Mouse (Mus musculus) E14TG2a.4 (cell line): ENCODE data around the gene Tbc1d22a.

Source experiments
- CTCF ChIP-seq: conservative IDR thresholded peaks from 2 replicates; pipeline ENCODE4 v1.5.1; 2014; ENCODE audit warnings: low read length
- POU5F1 ChIP-seq: IDR thresholded peaks from 2 replicates; pipeline ENCODE4 v1.6.1; 2014; ENCODE audit warnings: low read length, borderline replicate concordance

- no peak for TF ChIP-seq CTCF
- no peak for TF ChIP-seq POU5F1
Measured at GRCm38 (mm10) chr15:86544122-86544795, 330.0 kb downstream of the Tbc1d22a start.
